Mouse (Mus musculus): ENCODE results near the gene Mageb1.
"Not testable (repeated sequence)": the region's sequence is repeated elsewhere in the genome, so short reads cannot be mapped to it uniquely, and the experiment has no call there.

Gene Mageb1

DNA sequence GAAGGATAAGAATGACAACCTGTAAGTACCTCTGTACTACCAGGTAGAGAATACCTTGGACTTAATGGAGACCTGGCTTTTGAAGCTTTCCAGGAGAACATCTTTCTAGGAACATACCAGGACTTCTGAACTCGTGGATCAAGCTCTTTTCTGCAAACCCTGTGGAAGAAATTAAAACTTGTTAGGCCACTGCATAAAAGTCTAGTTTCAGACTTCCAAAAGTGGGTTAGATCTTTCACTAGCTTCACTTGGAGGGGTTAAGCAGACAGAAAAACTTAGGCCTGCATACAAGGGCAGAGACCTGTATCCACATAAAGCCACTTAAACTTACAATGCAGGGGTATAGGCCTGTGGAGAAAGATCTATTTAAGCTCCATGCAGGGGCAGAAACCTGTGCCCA is at the start of gene Mageb1:
Gene Mageb1, minus strand, starts transcription at position 101 of the 400 bp plus-strand sequence.
- not testable (repeated sequence) for DNase-seq (ENCODE audit: low spot score)

Measured in testis, postnatal 10 days (tissue).